Mouse (Mus musculus) c-Kit-positive CD71-positive TER-119-negative erythroid progenitor cells, embryonic 14.5 days (primary cell): ENCODE measurements around the gene Fcrlb.

ENCODE experiments used
- DNase-seq: peaks from one replicate; pipeline ENCODE4 v3.0.0-alpha.2; 2013; ENCODE audit warnings: low read depth

The Fcrlb gene

DNA sequence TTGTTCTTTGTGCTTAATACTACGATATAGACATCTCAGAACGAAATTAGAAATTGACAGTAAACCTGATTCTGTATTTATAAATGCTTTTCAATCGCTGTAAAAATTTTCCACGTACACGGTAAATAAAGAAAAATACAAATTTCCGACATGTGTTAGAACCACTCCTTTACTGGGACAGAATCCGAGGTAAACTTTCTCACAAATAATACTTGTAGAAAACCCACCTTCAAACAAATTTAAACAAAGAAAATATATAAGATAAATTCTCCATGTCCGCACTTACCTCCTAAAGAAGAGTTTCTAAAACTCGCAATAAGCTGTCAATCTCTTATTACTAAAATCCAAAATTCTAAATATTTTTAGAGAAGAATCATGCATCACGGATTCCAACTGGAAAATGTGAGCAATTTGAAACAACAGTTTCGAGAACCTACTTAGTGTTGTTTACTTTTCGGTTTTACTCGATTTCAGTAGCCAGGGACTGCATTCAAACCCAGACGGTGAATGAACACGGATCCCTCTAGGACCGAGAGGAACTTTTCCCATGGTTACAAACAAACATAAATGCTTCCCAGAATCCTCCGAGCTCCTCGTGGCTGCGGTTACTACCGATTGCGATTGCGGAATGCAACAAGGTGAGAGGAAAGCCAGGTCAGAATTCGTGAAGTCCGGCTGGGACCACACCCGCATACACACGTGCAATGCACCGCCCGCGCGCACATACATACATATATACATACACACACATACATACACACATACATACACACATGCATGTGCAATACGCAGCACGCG lies 44.4 kb downstream of the Fcrlb start:
- DNase-seq: peak; percentile 74

DNA sequence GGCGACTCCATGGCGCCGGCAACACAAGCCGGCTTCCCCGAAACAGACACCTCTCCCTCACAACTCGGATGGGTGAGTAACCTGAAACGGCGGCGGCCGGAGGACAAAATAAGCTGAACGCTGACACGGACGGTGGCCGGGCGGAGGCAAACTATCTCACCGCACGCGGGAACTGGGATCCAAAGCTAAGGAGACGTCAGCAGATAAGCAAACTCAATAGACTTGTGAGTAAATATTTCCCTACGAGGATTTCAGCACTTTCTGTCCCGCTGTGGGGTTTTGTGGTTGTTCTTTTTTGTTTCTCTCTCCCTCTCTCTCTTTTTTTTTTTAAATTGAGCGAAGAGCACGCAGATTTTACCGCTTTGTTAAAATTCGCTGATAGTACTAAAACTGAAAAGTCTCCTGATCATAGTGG lies 45.0 kb downstream of the Fcrlb start, which contains the start of gene Atf6:
Gene Atf6, minus strand, starts transcription at position 81 of the 415 bp plus-strand sequence.
- peak; percentile 91 for DNase-seq

DNA sequence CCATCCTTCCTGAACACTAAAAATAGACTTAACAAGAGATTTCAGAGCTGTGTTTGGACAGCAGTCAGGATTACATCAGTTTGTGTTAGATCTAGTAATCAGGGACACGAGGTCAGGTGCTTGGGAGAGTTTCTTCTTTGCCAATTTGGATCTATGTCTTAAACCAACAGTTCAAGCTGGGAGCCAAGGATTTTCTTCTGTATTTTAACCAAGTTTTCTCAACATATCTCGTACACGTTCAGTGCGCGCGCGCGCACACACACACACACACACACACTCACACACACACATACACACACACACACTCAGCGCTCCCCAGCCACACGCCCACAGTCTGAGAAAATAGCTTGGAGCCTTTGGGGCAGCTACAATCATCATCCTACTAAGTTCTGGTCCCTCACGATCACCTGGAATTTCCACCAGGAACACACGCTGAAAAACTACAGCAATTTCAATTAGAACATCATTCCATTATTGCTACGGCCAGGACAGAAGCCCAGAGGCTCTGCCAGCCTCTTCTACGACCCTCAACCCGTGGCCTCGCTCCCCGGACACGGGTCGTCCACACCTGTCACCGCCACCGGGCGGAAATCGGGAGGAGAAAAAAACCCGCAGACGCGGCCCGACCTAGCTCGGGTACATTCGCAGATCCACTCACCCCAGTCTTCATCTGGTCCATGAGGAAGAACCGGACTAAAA lies 45.6 kb downstream of the Fcrlb start:
- no peak for DNase-seq

DNA sequence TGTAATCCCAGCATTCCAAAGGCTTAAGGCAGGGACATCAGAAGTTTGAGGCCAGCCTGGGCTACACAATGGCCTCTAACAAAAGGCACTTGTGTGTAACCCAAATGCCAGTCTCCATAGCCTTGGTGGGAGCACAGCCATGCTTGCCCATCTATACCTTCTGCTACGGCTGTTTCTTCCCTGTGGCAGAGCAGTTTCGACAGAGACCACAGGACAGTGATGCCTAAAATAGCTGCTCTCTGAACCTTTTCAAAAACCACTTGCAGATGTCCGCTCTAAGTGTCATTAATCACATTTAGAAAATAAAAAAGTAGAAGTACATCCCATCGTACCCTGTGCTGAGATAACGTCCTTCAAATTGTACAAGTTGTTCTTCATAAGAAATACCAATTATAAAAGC lies 47.3 kb downstream of the Fcrlb start:
- DNase-seq: no peak

DNA sequence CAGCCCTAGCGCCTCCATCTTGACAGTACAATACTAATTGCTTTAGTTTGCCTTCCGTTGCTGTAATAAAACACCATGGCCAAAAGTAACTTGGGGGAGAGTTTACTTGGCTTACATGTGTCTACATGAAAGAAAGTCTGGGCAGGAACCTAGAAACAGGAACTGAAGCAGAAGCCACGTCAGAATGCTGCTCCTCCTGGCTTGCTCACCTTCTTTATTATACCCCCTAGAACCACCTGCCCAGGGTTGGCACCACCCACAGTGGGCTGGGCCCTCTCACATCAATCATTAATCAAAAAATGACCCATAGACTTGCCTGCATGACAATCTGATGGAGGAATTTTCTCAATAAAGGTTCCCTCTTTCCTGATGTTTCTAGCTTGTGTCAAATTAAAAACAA lies 48.0 kb downstream of the Fcrlb start:
- DNase-seq: no peak

DNA sequence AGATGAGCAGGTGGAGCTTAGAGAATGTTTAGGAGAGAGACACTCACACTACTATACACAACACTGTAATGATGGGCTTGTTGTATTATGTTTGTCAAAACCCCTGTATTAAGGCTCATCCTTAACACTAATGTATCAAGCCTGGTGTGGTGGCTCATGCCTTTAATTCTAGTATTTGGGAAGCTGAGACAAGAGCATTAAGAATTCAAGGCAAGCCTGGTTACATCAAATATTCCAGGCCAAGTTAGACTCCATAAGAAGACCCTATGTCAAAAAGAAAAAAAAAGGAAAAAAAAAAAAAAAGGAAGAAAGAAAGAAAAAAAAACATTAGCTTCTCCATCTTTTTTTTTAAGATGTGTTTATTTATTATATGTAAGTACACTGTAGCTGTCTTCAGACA lies 48.5 kb downstream of the Fcrlb start:
- no peak for DNase-seq

DNA sequence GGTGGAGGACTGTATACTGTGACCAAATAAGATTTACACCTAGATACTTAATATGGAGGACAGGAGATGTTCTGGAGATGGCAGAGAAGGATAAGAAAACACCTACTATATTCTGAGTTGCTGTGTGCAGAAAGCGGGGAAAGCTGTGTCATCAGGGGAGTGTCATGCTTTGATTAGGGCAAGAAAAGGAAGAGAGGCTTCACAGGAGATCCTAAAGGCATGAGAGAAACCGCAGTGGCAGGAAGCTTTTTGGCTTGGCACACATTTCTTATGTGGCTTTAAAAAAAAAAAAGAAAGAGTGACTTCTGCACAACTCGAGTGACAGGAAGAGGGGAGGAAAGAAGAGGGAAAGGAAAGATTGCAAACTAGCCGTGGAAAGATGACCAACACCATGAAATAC lies 49.7 kb downstream of the Fcrlb start:
- no peak for DNase-seq

DNA sequence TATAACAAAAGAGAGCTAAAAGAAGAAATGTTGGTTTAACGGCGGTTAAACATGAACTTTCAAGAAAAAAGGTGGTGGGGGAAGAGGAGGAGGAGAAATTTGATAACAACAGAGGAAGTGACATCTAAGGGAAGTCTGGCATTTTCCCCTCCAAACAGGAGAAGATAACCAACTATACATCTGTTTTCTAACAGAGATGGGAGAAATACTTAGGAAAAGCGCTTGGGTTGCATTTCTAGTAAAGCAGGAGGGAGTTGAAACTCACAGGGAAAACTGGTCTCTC lies 50.4 kb downstream of the Fcrlb start:
- DNase-seq: no peak

DNA sequence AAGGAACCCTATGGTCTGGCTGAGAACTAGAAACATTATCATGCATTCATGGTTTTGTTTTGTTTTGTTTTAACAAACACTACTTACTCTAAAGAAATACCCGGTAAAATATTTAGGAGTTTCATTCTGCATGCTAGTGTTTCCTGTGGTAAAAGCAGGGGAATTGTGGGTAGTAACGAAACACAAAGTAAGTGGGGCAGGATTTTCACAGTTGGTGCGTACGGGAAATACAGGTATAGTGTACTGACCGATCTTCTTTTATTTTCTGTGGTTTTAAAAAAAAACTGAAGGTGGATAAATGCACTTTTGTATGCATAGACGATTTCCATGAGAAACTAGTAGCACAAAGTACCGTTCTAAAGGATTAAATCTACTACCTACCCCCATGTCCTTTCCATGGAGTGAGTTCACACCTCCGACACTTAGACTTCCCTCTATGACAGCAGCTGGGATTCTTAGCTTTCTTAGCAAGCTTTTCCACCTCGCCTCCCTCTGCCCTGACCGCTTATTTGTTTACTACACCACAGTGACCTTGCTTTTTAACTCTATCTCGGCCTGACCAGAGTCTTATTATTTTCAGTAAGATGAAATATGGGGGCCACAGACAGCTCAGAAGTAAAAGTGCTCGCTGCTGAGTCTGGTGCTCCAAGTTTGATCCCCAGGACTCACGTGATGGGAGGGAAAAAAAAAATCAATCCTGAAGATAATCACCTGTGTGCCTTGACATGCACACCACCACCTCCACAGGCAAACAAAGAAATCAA lies 50.9 kb downstream of the Fcrlb start:
- no peak for DNase-seq

DNA sequence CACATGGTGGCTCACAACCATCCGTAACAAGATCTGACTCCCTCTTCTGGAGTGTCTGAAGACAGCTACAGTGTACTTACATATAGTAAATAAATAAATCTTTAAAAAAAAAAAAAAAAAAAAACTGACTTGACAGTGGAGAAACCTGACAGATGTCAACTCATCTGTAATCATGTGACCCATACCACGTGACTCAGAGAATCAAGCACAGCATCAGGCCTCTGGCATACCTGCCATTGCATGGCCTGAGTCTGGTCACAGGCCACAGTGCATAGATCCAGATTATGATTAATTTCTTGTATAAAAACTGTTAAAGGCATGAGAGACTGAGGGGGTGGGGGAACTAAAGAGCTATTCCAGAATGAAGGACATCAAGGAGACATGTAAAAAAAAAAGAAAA lies 53.9 kb downstream of the Fcrlb start:
- no peak for DNase-seq

DNA sequence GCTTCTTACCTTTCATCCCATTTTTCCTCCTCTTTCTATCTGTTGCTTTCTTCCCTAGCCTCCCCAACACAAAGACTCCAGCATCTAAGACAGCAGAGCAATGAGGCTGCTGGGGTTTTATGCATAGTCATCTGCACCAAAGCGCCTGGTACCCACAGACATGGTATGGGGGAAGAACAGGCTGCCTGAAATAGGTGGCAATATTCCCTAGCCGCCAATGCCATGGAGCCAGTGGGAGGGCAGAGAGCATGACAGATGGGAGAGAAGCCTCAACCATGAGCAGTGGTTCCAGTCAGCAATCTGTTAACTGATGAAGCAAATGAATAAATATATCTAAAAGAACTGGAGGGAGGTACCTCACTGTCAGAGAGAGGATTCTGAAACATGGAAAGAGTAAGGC lies 55.4 kb downstream of the Fcrlb start:
- no peak for DNase-seq
